Comparison of ENCODE assay signal across 14 mouse cellular contexts in genomic region chr4:22392777-22393473, GRCm38 (mm10). TPM values are rescaled to one million over a fixed set of nuclear protein-coding genes. Genes with fewer than 3 reads are reported as not detected.
DNase-seq lines count a peak whose midpoint lies in the region; ATAC-seq and TF ChIP-seq lines count a peak whose summit lies in the region.
"Had no signal": no experiment of that assay in that cellular context is flagged by ENCODE, and none has a peak within 500 bp of the region (broad histone marks: within the 10 kb centered on the region; RNA-seq: fewer than 3 reads in every experiment).

No protein-coding gene starts in this region.

- no peak overlapping the region for H3K4me2 ChIP-seq in forebrain, embryonic 11.5 days (ENCODE audit: low read depth, low read length, severe bottlenecking)
- H3K4me2 ChIP-seq in hindbrain, embryonic 13.5 days: no peak overlapping the region
- H3K4me2 ChIP-seq: heart, embryonic 13.5 days; limb, embryonic 13.5 days; lung, embryonic 14.5 days had no signal

- H3K9me3 ChIP-seq in forebrain, embryonic 10.5 days: no peaks in the 10 kb centered on the region
- no peaks in the 10 kb centered on the region for H3K9me3 ChIP-seq in forebrain, embryonic 11.5 days (ENCODE audit: control insufficient read depth, low read length)
- no peaks in the 10 kb centered on the region for H3K9me3 ChIP-seq in hindbrain, embryonic 13.5 days
- H3K9me3 ChIP-seq: G1E; heart, embryonic 13.5 days; limb, embryonic 13.5 days had no signal

- no peak for TF ChIP-seq POLR2A in spleen, adult 2 months (IDR thresholded peaks at IDR 0.05; ENCODE audit: low read depth, low read length)
- no peak for TF ChIP-seq POLR2A in olfactory bulb, adult 2 months (IDR thresholded peaks at IDR 0.05; ENCODE audit: insufficient read depth, low read depth, low read length)

- TF ChIP-seq CTCF in spleen, adult 2 months (IDR thresholded peaks at IDR 0.05; ENCODE audit: extremely low read depth, insufficient read depth, insufficient read length, insufficient replicate concordance): peak; percentile 4; the same call in 1 of the 2 replicates
- no peak for TF ChIP-seq CTCF in olfactory bulb, adult 2 months (IDR thresholded peaks at IDR 0.05; ENCODE audit: insufficient read depth, low read depth, low read length)

- DNase-seq in forebrain, embryonic 10.5 days (ENCODE audit: extremely low spot score, low spot score): no peak
- no peak for DNase-seq in forebrain, embryonic 11.5 days (ENCODE audit: low spot score)
- DNase-seq in spleen, adult 2 months (ENCODE audit: low read depth in 1 of 2, low spot score in 2 of 2): peak in 1 of 2 experiments; percentile 25
- DNase-seq in spleen, postnatal 14 days (ENCODE audit: low spot score in 2 of 2): no peak
- no peak for DNase-seq in ovary, postnatal 14 days (ENCODE audit: low spot score)
- DNase-seq in cerebellum, adult 9-11 months: no peak
- DNase-seq: layer of hippocampus, postnatal 36 days; lung, embryonic 14.5 days had no signal

- H3K9ac ChIP-seq in forebrain, embryonic 11.5 days (ENCODE audit: low read length): no peak overlapping the region
- H3K9ac ChIP-seq in hindbrain, embryonic 13.5 days: no peak overlapping the region
- H3K9ac ChIP-seq: heart, embryonic 13.5 days; limb, embryonic 13.5 days; lung, embryonic 14.5 days had no signal

- H3K4me1 ChIP-seq in forebrain, embryonic 10.5 days: peaks cover 17% of the 10 kb centered on the region; the same call in 1 of the 2 replicates
- H3K4me1 ChIP-seq in forebrain, embryonic 11.5 days (replicated peaks; ENCODE audit: control insufficient read depth, insufficient read depth, low read length): no peaks in the 10 kb centered on the region
- peaks cover 3% of the 10 kb centered on the region; the same call in 1 of the 2 replicates for H3K4me1 ChIP-seq in spleen, adult 2 months (ENCODE audit: control insufficient read depth, insufficient read depth, insufficient read length)
- H3K4me1 ChIP-seq in hindbrain, embryonic 13.5 days (replicated peaks): peaks cover 16% of the 10 kb centered on the region
- peaks cover 5% of the 10 kb centered on the region for H3K4me1 ChIP-seq in olfactory bulb, adult 2 months (ENCODE audit: control insufficient read depth, insufficient read depth, low read length)
- H3K4me1 ChIP-seq: heart, embryonic 13.5 days; limb, embryonic 13.5 days had no signal

- ATAC-seq in forebrain, embryonic 11.5 days (replicated peaks; ENCODE audit: low FRiP score): no peak
- ATAC-seq in hindbrain, embryonic 13.5 days (ENCODE audit: low FRiP score): 0 out of 2 replicates have a peak, but pooled peaks have one; percentile 57
- ATAC-seq: activated CD4-positive, CD25-positive, alpha-beta regulatory T cell, adult 4 months had no signal

- H3K36me3 ChIP-seq in forebrain, embryonic 10.5 days (replicated peaks): peaks cover 9% of the 10 kb centered on the region; the same call in 1 of the 2 replicates
- H3K36me3 ChIP-seq in forebrain, embryonic 11.5 days (ENCODE audit: control insufficient read depth, insufficient read depth, low read length): no peaks in the 10 kb centered on the region
- H3K36me3 ChIP-seq in spleen, adult 2 months (ENCODE audit: control insufficient read depth, insufficient read depth, low read length): peaks cover 3% of the 10 kb centered on the region; the same call in 1 of the 2 replicates
- H3K36me3 ChIP-seq in hindbrain, embryonic 13.5 days: no peaks in the 10 kb centered on the region; the same call in 1 of the 2 replicates

- WGBS in forebrain, embryonic 10.5 days: 88% methylated on average over 13 of the region's 13 CpGs
- WGBS in forebrain, embryonic 11.5 days: 69% methylated on average over 13 of the region's 13 CpGs
- WGBS in spleen, adult 2 months: 64% methylated on average over 13 of the region's 13 CpGs
- WGBS in hindbrain, embryonic 13.5 days: 53% methylated on average over 13 of the region's 13 CpGs
- 34% methylated on average over 13 of the region's 13 CpGs for WGBS in olfactory bulb, adult 2 months

- 0 out of 2 replicates have a peak overlapping the region, but pooled peaks have one; percentile 35 for H3K27ac ChIP-seq in forebrain, embryonic 10.5 days
- H3K27ac ChIP-seq in forebrain, embryonic 11.5 days (ENCODE audit: low read depth, low read length): no peak overlapping the region
- H3K27ac ChIP-seq in spleen, adult 2 months (ENCODE audit: insufficient read depth, low read length): no peak overlapping the region
- no peak overlapping the region for H3K27ac ChIP-seq in hindbrain, embryonic 13.5 days
- peak overlapping the region; percentile 35 for H3K27ac ChIP-seq in olfactory bulb, adult 2 months (ENCODE audit: insufficient read depth, low read depth, low read length)
- H3K27ac ChIP-seq: heart, embryonic 13.5 days; limb, embryonic 13.5 days had no signal

- H3K27me3 ChIP-seq in forebrain, embryonic 10.5 days (ENCODE audit: poor library complexity, severe bottlenecking): no peaks in the 10 kb centered on the region
- H3K27me3 ChIP-seq in forebrain, embryonic 11.5 days (ENCODE audit: control insufficient read depth, insufficient read depth, low read length): no peaks in the 10 kb centered on the region
- H3K27me3 ChIP-seq in spleen, adult 2 months (ENCODE audit: control insufficient read depth, insufficient read depth, low read length): no peaks in the 10 kb centered on the region
- H3K27me3 ChIP-seq in hindbrain, embryonic 13.5 days: no peaks in the 10 kb centered on the region
- H3K27me3 ChIP-seq: heart, embryonic 13.5 days; limb, embryonic 13.5 days had no signal

- no peak overlapping the region for H3K4me3 ChIP-seq in forebrain, embryonic 10.5 days
- H3K4me3 ChIP-seq in forebrain, embryonic 11.5 days (ENCODE audit: low read depth, low read length): no peak overlapping the region
- H3K4me3 ChIP-seq in spleen, adult 2 months (ENCODE audit: extremely low read depth, insufficient read depth, insufficient read length): no peak overlapping the region
- H3K4me3 ChIP-seq in hindbrain, embryonic 13.5 days: no peak overlapping the region
- no peak overlapping the region for H3K4me3 ChIP-seq in olfactory bulb, adult 2 months (ENCODE audit: insufficient read depth, low read depth, low read length)
- H3K4me3 ChIP-seq: heart, embryonic 13.5 days; limb, embryonic 13.5 days had no signal

RNA-seq across cellular contexts. Expression of gene Fbxl4, which starts 35.6 kb away (rescaled TPM):
- 5.9 and 6.8 TPM in 2 replicates for polyA plus RNA-seq in forebrain, embryonic 10.5 days (2016; fragmentation: Nextera tagmentation; extraction: Ambion mirVana)
- polyA plus RNA-seq in forebrain, embryonic 11.5 days (2014; fragmentation: Nextera tagmentation; extraction: Ambion mirVana): 7.8 and 7.9 TPM in 2 replicates
- polyA plus RNA-seq in spleen, adult 2 months (2012; rRNA removed): 8.9 and 11.5 TPM in 2 replicates
- 13.2 and 13.5 TPM in 2 replicates for polyA plus RNA-seq in hindbrain, embryonic 13.5 days (2015; fragmentation: Nextera tagmentation; extraction: Ambion mirVana)
- polyA plus RNA-seq in olfactory bulb, adult 2 months (2012; ENCODE audit: insufficient read depth, insufficient read length, low replicate concordance, missing spikeins): not detected in 2 replicates

Comparison
In these comparisons a context has a peak if more than half of its experiments do, and no peak if none do; other contexts are left out.
1. H3K27ac ChIP-seq: peak in forebrain, embryonic 10.5 days (single experiment) and olfactory bulb, adult 2 months (single experiment); none in forebrain, embryonic 11.5 days (single experiment), spleen, adult 2 months (single experiment) and hindbrain, embryonic 13.5 days (single experiment).